Mouse (Mus musculus) G1E (cell line): Measurements from ENCODE around the gene Nlrp10. TPM values are rescaled to one million over a fixed set of nuclear protein-coding genes. Genes with fewer than 3 reads are reported as not detected.

Experiments used
- ATAC-seq: 2 replicates; pipeline ENCODE4 v1.8.0; 2016; ENCODE audit warnings: mild to moderate bottlenecking; ENCODE audit not compliant: insufficient number of reproducible peaks, poor library complexity, low FRiP score, severe bottlenecking; ENCODE audit errors: extremely low read depth
- DNase-seq: peaks from one replicate; pipeline ENCODE4 v3.0.0; 2012; ENCODE audit warnings: low spot score
- H3K27me3 ChIP-seq: 2 replicates; pipeline ENCODE4 v1.6.1; 2012; ENCODE audit warnings: mild to moderate bottlenecking, low read length, inconsistent platforms; ENCODE audit not compliant: insufficient read depth
- H3K36me3 ChIP-seq: replicated peaks from 2 replicates; pipeline ENCODE3; 2012; ENCODE audit warnings: mild to moderate bottlenecking, inconsistent platforms
- H3K4me1 ChIP-seq: 2 replicates; pipeline ENCODE4 v1.6.1; 2012; ENCODE audit warnings: low read depth, low read length, inconsistent platforms, mixed read lengths; ENCODE audit not compliant: insufficient read depth
- H3K4me3 ChIP-seq: 2 replicates; pipeline ENCODE4 v1.5.1; 2012; ENCODE audit warnings: low read depth, mild to moderate bottlenecking, inconsistent platforms, low read length, moderate library complexity, mixed read lengths
- H3K9me3 ChIP-seq: replicated peaks from 2 replicates; pipeline ENCODE4 v1.6.1; 2012; ENCODE audit warnings: inconsistent platforms
- CTCF ChIP-seq: IDR thresholded peaks from 2 replicates; pipeline ENCODE4 v1.5.1; 2012; ENCODE audit warnings: low read depth, low read length, inconsistent platforms, mixed read lengths
- GATA1 ChIP-seq: IDR thresholded peaks from 2 replicates; pipeline ENCODE4 v1.6.1; 2012; ENCODE audit warnings: borderline replicate concordance, low read length, inconsistent platforms, mixed read lengths
- GATA2 ChIP-seq: IDR thresholded peaks from 2 replicates; pipeline ENCODE4 v1.6.1; 2012; ENCODE audit warnings: low read depth, low read length, inconsistent platforms, borderline replicate concordance
- POLR2AphosphoS5 ChIP-seq: IDR thresholded peaks from 2 replicates; pipeline ENCODE4 v1.6.1; 2012; ENCODE audit warnings: low read depth, low read length, inconsistent platforms; ENCODE audit not compliant: insufficient replicate concordance
- TAL1 ChIP-seq: conservative IDR thresholded peaks from 2 replicates; pipeline ENCODE4 v1.6.1; 2012; ENCODE audit warnings: low read depth, low read length, inconsistent platforms, mixed read lengths
- polyA plus RNA-seq: library from polyadenylated mRNA; stranded (reverse); fragments of >175 nt; gene quantifications from 2 replicates; pipeline ENCODE4 v1.2.3, GENCODE M21; 2012
- total RNA-seq, 2 experiments: library from RNA; stranded (forward) in 1 of 2; stranded (reverse) in 1 of 2; fragments of 200-1000 nt in 1 of 2; fragments of >200 nt in 1 of 2; fragmentation: Nextera tagmentation in 1 of 2; gene quantifications; 2 replicates each; pipeline ENCODE4 v1.2.3; 2014 to 2017

The Nlrp10 gene
- total RNA-seq (2014; fragmentation: Nextera tagmentation) (4.7 and 5.3 TPM in 2 replicates), total RNA-seq (2017) (6.0 and 8.2 TPM in 2 replicates), polyA plus RNA-seq (0.31 and 0.52 TPM in 2 replicates)

DNA sequence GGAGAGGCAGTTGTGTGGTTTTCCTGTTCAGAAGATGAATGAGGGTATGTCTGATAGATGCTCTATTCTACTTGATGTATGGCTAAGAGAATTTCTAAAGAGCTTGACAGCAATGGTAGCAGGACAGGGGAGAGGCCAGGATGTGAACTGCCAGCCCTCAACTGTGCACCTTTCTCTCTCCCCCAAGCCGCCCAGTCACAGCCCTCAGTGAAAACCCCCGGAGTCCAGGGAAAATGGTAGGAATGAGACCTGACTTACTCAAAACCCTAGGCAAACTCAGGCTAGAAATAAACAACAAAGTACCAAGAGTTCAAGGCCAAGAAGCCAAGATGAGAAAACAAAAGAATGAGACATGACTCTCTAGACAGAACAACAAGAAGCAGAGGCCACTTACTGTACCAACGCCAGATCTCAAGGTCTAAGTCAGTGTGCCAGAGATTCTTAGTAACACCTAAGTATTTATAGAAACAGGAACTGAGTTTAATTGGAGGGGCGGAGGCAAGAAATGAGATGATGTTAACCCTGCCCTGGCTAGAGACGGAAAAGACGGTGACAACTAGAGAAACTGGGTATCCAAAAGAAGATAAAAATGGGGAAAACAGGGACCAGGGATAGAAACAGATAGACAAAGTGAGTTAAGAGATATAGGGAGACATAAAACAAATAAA is at the start of gene Nlrp10:
Gene Nlrp10, minus strand, starts transcription at position 453 of the 668 bp plus-strand sequence.
- peak within 1 kb of the TSS; percentile 58 for H3K4me3 ChIP-seq
- peak; percentile 54 for ATAC-seq

GRCm38 (mm10) chr7:108972273-108972672 is 42.3 kb upstream of the Nlrp10 start:
- Histone ChIP-seq H3K4me3 (no peak overlapping the region), H3K27me3 (peaks cover 8% of the 10 kb centered on the region), H3K9me3 (no peaks in the 10 kb centered on the region), H3K4me1 (no peaks in the 10 kb centered on the region), H3K36me3 (no peaks in the 10 kb centered on the region)
- TF ChIP-seq GATA1 (no peak), CTCF (no peak), POLR2AphosphoS5 (no peak), GATA2 (no peak), TAL1 (no peak)
- DNase-seq (no peak), ATAC-seq (no peak)

More for the DNA sequence above, at the start of gene Nlrp10:
- TF ChIP-seq GATA1 (no peak), POLR2AphosphoS5 (no peak), GATA2 (no peak), TAL1 (no peak), CTCF (no peak)
- DNase-seq = peak; percentile 30
- Histone ChIP-seq H3K4me1 (peaks cover 36% of the 10 kb centered on the region), H3K27me3 (0 out of 2 replicates have a peak, but pooled peaks cover 6% of the 10 kb centered on the region), H3K9me3 (no peaks in the 10 kb centered on the region), H3K36me3 (peaks cover 9% of the 10 kb centered on the region)

DNA sequence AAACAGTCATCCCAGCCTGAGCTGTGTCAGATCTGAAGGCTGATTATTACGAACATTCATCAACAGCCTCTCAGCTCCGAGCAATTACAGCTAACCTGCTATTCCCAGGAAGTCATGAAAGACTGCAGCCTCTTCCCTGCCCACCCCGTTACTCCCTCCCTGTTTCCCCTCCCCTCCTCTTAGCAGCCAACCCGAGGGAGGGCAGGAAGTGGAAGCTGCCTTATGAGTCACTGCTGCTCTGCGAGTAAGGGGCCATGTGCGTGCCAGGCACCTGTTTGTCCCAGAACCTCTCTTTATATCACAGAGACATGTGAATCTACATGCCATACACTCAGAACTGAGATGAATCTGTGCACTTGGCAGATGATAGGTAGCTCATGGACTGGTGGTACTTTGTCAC is 38.2 kb upstream of the Nlrp10 start:
- H3K4me1 ChIP-seq = no peaks in the 10 kb centered on the region
- DNase-seq (no peak), ATAC-seq (no peak)
- no peak overlapping the region for H3K4me3 ChIP-seq
- H3K36me3 ChIP-seq = no peaks in the 10 kb centered on the region
- H3K27me3 ChIP-seq = peaks cover 8% of the 10 kb centered on the region
- no peaks in the 10 kb centered on the region for H3K9me3 ChIP-seq
- TF ChIP-seq TAL1 (no peak), GATA2 (no peak), CTCF (no peak), GATA1 (no peak), POLR2AphosphoS5 (no peak)

DNA sequence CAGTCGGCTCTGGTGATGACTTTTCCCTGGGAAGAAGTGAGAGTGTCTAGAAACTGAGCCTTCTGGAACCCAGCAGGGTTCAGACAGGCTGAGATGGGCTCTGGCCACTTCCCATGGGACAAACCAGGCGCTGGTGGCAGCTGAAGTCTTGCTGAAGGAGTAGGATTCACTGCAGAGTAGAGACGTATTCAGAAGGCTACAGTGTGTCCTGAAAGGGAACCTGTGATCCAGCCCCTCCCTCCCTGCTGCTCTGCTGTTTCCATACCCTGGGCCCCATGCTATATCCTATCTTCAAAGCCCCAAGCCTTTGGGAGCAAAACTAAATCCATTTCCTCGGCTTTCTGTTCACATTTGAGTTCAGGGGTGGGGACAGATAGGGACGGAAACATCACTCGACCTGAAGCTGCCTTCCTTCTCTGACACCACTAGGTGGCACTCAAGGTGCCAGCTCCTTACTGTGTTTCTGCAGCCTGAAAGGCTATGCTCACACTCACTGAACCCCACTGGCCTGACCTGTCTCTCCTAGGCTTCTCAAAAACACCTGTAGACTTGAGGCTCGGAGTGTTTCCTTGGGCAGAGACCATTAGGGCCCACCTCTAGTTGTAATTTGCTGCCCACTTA is 36.9 kb upstream of the Nlrp10 start:
- Histone ChIP-seq H3K9me3 (no peaks in the 10 kb centered on the region), H3K27me3 (peaks cover 5% of the 10 kb centered on the region), H3K4me3 (no peak overlapping the region), H3K36me3 (no peaks in the 10 kb centered on the region), H3K4me1 (no peaks in the 10 kb centered on the region)
- peak; percentile 16 for DNase-seq
- peak; percentile 72 for ATAC-seq
- TF ChIP-seq TAL1 (no peak), CTCF (peak; percentile 82)

DNA sequence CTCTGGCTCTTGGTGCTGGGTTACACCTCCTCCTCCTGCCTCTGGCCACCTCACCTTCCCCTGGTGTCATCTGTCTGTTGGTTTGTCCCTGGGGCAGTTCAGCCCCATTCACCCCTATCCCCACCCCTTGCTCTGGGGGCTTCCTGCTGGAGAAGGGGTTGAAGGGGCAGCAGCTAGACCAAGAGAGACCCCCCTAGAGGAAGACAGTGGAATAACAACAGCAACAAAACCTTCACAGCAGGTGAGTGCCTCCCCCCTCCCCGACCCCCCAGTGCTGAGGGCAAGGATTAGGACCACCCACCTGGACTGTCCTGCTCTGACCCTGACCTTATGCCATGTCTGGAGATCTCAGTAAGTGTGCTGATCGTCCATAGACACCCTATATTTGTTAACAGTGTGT is 36.0 kb upstream of the Nlrp10 start:
- Histone ChIP-seq H3K9me3 (no peaks in the 10 kb centered on the region), H3K4me3 (no peak overlapping the region), H3K4me1 (no peaks in the 10 kb centered on the region), H3K36me3 (no peaks in the 10 kb centered on the region), H3K27me3 (peaks cover 5% of the 10 kb centered on the region)
- TF ChIP-seq CTCF (peak; percentile 58), GATA1 (no peak)
- no peak for DNase-seq
- ATAC-seq = no peak; the same call in 1 of the 2 replicates

GRCm38 (mm10) chr7:108957734-108958133 is 27.8 kb upstream of the Nlrp10 start:
- H3K36me3 ChIP-seq = no peaks in the 10 kb centered on the region
- DNase-seq = no peak
- TF ChIP-seq GATA2 = no peak
- no peak for TF ChIP-seq TAL1
- TF ChIP-seq CTCF = no peak
- no peak for TF ChIP-seq GATA1
- TF ChIP-seq POLR2AphosphoS5 = no peak

More at GRCm38 (mm10) chr7:108957734-108958133, 27.8 kb upstream of the Nlrp10 start:
- Histone ChIP-seq H3K27me3 (peaks cover 6% of the 10 kb centered on the region; the same call in 1 of the 2 replicates), H3K4me1 (no peaks in the 10 kb centered on the region), H3K9me3 (no peaks in the 10 kb centered on the region), H3K4me3 (no peak overlapping the region)
- ATAC-seq = no peak
